Mouse (Mus musculus) adrenal gland, postnatal 36 days (tissue): ENCODE results near the gene Erv3. TPM values are rescaled to one million over a fixed set of nuclear protein-coding genes. Genes with fewer than 3 reads are reported as not detected.

Experiments
- DNase-seq, 2 experiments: peaks; one replicate each; pipeline ENCODE4 v3.0.0; 2021; ENCODE audit warnings: mixed read lengths in 1 of 2
- total RNA-seq, 2 experiments: library from RNA; stranded (reverse); gene quantifications; 2 replicates each; pipeline ENCODE4 v1.2.3; 2021

The Erv3 gene
- total RNA-seq, 2 experiments from 2014 or later: not detected

GRCm38 (mm10) chr2:131823931-131824330 lies 35.6 kb downstream of the Erv3 start:
- DNase-seq: no peak

- no peak for DNase-seq
Observed at GRCm38 (mm10) chr2:131822492-131822891, 37.1 kb downstream of the Erv3 start.

DNA sequence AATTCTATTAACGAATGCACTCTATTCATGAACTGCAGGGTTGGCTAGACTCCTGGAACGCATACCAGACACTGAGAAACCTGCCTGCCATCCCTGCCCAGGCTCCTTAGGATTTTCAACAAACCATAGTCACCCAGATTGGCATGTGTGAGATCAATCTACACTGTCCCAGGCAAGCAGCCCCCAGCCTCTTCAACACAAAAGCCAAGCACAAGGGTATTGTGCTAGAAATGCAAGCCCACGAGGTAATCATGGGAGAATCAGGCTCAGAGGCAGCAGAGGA lies 37.9 kb downstream of the Erv3 start:
- no peak for DNase-seq

DNA sequence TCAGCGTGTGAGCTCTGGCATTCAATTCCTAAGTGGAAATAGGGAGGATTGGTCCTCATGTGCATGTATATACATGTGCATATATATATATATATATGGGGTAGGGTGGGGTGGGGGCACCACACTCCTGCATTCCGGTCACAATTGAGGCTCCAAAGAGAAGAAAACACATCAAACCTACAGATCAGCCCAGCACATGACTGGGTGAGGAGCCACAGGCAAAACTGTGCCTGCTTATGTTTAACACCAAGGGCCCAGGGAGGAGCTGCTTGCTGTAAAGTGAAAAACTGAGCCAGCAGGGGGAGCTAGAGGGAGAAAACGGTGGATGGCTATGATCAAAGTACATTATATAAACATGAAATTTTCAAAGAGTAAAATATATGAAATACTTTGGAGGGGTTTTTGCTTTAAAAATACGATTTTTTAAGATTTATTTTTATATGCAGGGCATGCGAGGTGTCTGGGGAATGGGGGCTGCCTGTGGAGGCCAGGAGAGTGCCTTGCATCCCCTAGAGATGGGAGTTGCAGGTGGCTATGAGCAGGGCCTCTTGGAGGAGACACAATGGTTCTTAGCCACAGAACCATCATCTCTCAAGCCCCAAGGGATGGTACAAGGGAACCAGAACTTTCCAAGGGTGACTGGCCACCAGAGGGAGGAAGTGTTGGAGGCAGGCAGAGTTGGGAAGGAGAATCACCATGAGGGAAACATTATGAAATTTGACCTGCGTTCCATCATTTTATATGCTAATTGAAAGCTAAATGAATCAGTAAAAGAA lies 38.4 kb downstream of the Erv3 start:
- peak; percentile 77 to 91 for DNase-seq

DNA sequence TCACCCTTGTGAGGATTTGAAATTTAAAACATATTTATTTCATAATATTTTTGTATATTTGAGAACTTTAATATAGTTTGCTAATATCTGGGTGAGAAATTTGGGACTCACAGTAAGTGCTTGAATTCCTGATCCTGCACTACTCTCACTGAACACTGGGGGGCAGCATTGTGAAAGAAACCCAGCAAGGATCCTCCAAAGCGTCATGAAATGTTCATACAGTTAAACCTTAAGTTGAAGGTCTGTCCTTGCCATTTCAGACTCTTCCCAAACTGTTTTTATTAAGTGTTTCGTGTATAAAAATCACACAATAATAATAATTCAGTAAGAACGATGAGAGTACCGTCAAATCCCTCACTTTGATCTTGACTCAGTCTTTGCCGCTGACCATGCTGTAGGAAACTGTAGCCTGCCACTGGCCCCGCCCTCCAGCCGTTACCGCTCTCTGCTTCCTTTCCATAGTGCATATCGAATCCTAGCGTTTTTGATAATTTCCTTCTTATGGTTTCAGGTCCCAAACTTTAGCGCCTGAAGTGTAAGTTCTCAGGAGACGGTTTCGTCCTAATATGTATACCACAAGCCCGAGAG lies 39.4 kb downstream of the Erv3 start:
- peak; percentile 82 to 86 for DNase-seq

DNA sequence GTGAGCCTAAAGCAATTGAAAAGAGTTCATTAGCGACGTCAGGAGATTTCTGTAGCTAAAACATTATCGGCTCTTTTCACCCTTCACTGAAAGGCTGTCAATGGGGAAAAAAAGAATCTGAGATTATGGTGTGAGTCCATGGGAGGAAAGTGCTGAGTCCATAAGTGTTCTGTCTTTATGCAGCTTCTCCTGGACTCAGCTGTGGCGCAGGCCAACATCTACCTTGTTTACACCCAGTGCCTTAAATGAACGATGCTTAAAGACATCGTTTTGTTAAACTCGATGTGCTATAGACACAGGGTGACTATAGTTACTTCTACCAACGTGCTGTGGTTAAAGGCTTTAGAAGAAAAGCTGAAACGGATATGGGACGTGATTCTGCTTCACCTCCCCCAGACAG lies 45.2 kb downstream of the Erv3 start:
- DNase-seq: no peak

- DNase-seq: no peak
Observed at GRCm38 (mm10) chr2:131813437-131813836, 46.1 kb downstream of the Erv3 start.

- peak; percentile 77 to 80 for DNase-seq
Observed at GRCm38 (mm10) chr2:131812480-131813137, 46.9 kb downstream of the Erv3 start.

- no peak for DNase-seq
Observed at GRCm38 (mm10) chr2:131811607-131812006, 47.9 kb downstream of the Erv3 start.

DNA sequence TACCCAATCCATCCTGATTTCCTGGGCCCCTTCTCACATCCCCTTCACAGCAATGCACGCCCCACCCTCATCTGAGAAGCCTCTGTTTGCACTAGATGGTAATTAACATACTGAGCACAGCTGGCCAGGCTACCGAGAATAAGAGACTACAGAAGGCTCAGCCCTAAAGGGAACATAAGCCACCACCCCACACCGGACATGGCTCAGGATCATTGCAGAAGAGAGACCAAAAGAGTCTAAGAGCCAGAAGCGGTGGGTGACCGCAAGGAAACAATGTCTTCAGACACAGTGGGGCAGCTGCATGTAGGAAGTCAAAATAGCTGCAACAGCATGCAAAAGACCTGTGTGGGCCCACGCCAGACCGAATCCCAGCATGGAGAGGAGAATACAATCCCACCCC lies 50.7 kb downstream of the Erv3 start:
- DNase-seq: no peak

DNA sequence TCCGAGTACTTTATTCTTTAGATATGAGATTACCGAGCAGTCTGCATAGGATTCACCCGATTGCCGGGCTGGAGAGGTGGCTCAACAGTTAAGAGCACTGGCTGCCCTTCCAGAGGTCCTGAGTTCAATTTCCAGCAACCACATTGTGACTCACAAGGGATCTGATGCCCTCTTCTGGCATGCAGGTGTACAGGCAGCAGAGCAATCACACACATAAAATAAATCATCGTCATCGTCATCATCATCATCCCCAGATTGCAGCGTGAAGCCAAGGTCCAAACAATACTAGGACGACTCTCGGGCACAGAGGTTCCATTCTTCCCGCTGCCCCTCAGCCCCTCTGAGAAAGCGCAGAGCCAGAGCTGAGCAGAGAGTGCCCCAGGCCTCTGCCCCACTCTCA lies 51.9 kb downstream of the Erv3 start:
- DNase-seq: peak in 1 of 2 experiments; percentile 12

GRCm38 (mm10) chr2:131806863-131807262 lies 52.7 kb downstream of the Erv3 start:
- DNase-seq: no peak

- DNase-seq: no peak
Observed at GRCm38 (mm10) chr2:131805306-131805705, 54.2 kb downstream of the Erv3 start.

DNA sequence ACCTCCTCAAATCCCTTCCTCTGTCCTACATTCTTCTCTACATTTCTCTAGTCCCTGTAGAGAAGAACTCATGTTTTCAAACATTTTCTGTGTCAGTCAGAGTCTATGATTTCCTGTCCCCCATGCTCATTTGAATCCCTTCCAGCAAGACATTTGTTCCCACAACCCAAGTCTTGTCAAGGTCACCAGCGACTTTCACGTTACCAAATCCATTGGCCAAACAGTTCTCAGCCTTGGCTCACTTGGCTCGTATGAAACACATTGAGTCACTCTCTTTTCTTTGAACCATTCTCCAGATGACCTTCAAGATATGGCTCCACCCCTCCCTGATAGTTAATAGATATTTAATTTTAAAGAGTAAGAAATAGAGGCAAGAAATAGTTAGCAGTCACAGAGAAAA lies 55.7 kb downstream of the Erv3 start:
- peak; percentile 66 to 67 for DNase-seq

Other genes starting within 250 kb of the Erv3 start
- 100 to 1,000 TPM in 1 of 2 experiments, 10 to 100 TPM in 1; 90.8 to 126 TPM for gene Prnp, start 50.2 kb upstream of the Erv3 start, total RNA-seq
- under 1 TPM in 1 of 2 experiments, not detected in 1; 0.13 TPM for gene Prn, start 50.2 kb upstream of the Erv3 start, total RNA-seq
- gene Prnd, start 91.1 kb upstream of the Erv3 start, total RNA-seq: under 1 TPM; 0.20 to 0.70 TPM
- 10 to 100 TPM in 1 of 2 experiments, 1 to 10 TPM in 1; 7.4 to 12.7 TPM for gene Rassf2, start 170.5 kb upstream of the Erv3 start, total RNA-seq